Mouse (Mus musculus) testis, adult 2 months (tissue): ENCODE results near the gene Pin4.
"Not testable (repeated sequence)": the region's sequence is repeated elsewhere in the genome, so short reads cannot be mapped to it uniquely, and the experiment has no call there.

Source experiments
- CTCF ChIP-seq: fragments of 200-500 bp; IDR thresholded peaks from 2 replicates; pipeline ENCODE4 v1.5.1; 2012; ENCODE audit warnings: low read depth, mild to moderate bottlenecking, inconsistent platforms, low read length, moderate library complexity; ENCODE audit not compliant: control insufficient read depth, insufficient read depth, insufficient replicate concordance
- POLR2A ChIP-seq: fragments of 200-500 bp; IDR thresholded peaks from 2 replicates; pipeline ENCODE4 v1.6.1; 2012; ENCODE audit warnings: low read depth, mild to moderate bottlenecking, inconsistent platforms, low read length, moderate library complexity; ENCODE audit not compliant: control insufficient read depth

- not testable (repeated sequence) for TF ChIP-seq CTCF, POLR2A
Observed at GRCm38 (mm10) chrX:102103830-102104229, 15.4 kb upstream of the Pin4 start.
